Mouse (Mus musculus) small intestine, adult 2 months (tissue): ENCODE data around the gene Arf3. TPM values are rescaled to one million over a fixed set of nuclear protein-coding genes. Genes with fewer than 3 reads are reported as not detected.

Experiments used
- H3K27ac ChIP-seq: fragments of 200-500 bp; 2 replicates; pipeline ENCODE4 v1.5.1; 2012; ENCODE audit warnings: low read depth, low read length, control low read depth, inconsistent platforms; ENCODE audit not compliant: insufficient read depth
- H3K27me3 ChIP-seq: fragments of 200-500 bp; 2 replicates; pipeline ENCODE4 v1.6.1; 2012; ENCODE audit warnings: mild to moderate bottlenecking, moderate library complexity, low read length, inconsistent platforms; ENCODE audit not compliant: control insufficient read depth, insufficient read depth
- H3K36me3 ChIP-seq: fragments of 200-500 bp; 2 replicates; pipeline ENCODE4 v1.6.1; 2012; ENCODE audit warnings: mild to moderate bottlenecking, low read length, control low read depth, inconsistent platforms; ENCODE audit not compliant: control insufficient read depth, insufficient read depth
- H3K4me1 ChIP-seq: fragments of 200-500 bp; 2 replicates; pipeline ENCODE4 v1.6.1; 2012; ENCODE audit warnings: low read length, inconsistent platforms, mixed read lengths; ENCODE audit not compliant: control insufficient read depth, insufficient read depth, insufficient read length
- H3K4me3 ChIP-seq: fragments of 200-500 bp; 2 replicates; pipeline ENCODE4 v1.5.1; 2012; ENCODE audit warnings: low read depth, mild to moderate bottlenecking, control low read depth, inconsistent platforms, low read length, moderate library complexity
- CTCF ChIP-seq: fragments of 200-500 bp; IDR thresholded peaks from 2 replicates; pipeline ENCODE4 v1.5.1; 2012; ENCODE audit warnings: low read depth, mild to moderate bottlenecking, control low read depth, inconsistent platforms, low read length, moderate library complexity, mixed read lengths; ENCODE audit not compliant: insufficient replicate concordance, insufficient read length; ENCODE audit errors: extremely low read depth
- POLR2A ChIP-seq: fragments of 200-500 bp; IDR thresholded peaks from 2 replicates; pipeline ENCODE4 v1.6.1; 2012; ENCODE audit warnings: low read depth, mild to moderate bottlenecking, control low read depth, inconsistent platforms, low read length, moderate library complexity
- WGBS: fragments of 180-500 bp; shearing (Covaris S2); methylation state at CpG from one replicate; pipeline ENCODE4 v1.1.7; 2018; 5-methylcytosine and 5-hydroxymethylcytosine counted together
- polyA plus RNA-seq: library from polyadenylated mRNA; depleted of rRNA; stranded (reverse); fragments of >200 nt; gene quantifications from 2 replicates; pipeline ENCODE4 v1.2.3, GENCODE M21; 2012

Gene Arf3
- polyA plus RNA-seq, 1 experiment: 104 TPM

DNA sequence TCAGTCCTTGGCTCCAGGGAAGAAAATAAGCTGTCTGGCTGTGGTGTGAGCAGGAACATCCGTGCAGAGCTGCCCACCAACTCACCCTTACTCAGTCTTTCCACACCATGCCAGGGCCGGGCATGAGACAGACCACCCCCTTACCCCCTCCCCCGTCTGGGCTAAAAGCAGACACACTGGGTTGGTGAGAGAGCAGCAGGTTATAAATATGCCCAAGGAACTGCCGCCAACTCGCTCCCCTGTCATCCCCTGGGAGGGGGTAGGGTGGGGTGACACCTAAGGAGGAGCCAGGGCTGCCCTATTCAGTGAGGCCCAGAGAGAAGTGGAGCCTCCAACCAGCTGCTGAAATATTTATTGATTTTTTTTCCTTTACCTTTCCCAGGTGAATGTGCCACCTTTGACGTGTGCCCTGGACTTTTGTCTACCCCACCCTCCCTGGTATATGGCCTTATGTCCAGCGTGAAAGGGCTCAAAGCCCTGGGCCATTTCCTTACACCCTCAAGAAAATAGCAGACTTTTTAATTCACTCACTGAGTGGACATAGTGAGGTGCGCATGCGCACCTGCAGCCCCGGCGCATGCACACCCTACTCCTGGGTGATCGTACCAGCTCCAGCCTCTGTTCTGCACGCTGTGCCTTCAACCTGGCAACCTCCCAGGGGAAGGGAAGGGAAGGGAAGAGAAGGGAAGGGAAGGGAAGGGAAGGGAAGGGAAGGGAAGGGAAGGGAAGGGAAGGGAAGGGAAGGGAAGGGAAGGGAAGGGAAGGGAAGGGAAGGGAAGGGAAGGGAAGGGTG lies 34.0 kb upstream of the Arf3 start:
- TF ChIP-seq POLR2A (no peak), CTCF (no peak)
- peaks cover 45% of the 10 kb centered on the region for H3K27me3 ChIP-seq
- no peaks in the 10 kb centered on the region for H3K36me3 ChIP-seq
- WGBS: 6% methylated on average over 13 of the region's 13 CpGs
- no peak overlapping the region for H3K4me3 ChIP-seq
- no peak overlapping the region for H3K27ac ChIP-seq
- H3K4me1 ChIP-seq: peaks cover 6% of the 10 kb centered on the region; the same call in 1 of the 2 replicates

DNA sequence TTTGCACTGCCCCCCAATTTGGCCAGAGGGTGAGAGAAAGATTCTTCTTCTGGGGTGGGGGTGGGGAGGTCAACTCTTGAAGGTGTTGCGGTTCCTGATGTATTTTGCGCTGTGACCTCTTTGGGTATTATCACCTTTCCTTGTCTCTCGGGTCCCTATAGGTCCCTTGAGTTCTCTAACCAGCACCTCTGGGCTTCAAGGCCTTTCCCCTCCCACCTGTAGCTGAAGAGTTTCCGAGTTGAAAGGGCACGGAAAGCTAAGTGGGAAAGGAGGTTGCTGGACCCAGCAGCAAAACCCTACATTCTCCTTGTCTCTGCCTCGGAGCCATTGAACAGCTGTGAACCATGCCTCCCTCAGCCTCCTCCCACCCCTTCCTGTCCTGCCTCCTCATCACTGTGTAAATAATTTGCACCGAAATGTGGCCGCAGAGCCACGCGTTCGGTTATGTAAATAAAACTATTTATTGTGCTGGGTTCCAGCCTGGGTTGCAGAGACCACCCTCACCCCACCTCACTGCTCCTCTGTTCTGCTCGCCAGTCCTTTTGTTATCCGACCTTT lies 30.2 kb upstream of the Arf3 start:
- Histone ChIP-seq H3K27ac (no peak overlapping the region), H3K27me3 (peaks cover 69% of the 10 kb centered on the region), H3K4me3 (no peak overlapping the region), H3K4me1 (peaks cover 18% of the 10 kb centered on the region), H3K36me3 (no peaks in the 10 kb centered on the region)
- TF ChIP-seq CTCF: no peak
- TF ChIP-seq POLR2A: no peak
- 7% methylated on average over 13 of the region's 13 CpGs for WGBS

DNA sequence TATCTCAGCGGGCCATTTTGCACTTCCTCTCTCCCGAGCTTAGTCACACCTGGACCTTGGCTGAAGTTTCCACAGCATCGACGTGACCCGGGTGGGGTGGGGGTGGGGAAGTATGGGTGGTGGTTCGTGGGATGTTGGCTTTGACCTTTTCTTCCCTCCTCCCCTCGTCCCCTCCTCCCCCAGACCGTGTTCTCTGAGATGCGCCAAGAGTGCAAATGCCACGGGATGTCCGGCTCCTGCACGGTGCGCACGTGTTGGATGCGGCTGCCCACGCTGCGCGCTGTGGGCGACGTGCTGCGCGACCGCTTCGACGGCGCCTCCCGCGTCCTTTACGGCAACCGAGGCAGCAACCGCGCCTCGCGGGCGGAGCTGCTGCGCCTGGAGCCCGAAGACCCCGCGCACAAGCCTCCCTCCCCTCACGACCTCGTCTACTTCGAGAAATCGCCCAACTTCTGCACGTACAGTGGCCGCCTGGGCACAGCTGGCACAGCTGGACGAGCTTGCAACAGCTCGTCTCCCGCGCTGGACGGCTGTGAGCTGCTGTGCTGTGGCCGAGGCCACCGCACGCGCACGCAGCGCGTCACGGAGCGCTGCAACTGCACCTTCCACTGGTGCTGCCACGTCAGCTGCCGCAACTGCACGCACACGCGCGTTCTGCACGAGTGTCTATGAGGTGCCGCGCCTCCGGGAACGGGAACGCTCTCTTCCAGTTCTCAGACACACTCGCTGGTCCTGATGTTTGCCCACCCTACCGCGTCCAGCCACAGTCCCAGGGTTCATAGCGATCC lies 29.4 kb upstream of the Arf3 start:
- Histone ChIP-seq H3K27me3 (peaks cover 73% of the 10 kb centered on the region), H3K4me1 (peaks cover 18% of the 10 kb centered on the region), H3K36me3 (no peaks in the 10 kb centered on the region), H3K27ac (no peak overlapping the region), H3K4me3 (peak overlapping the region; percentile 28)
- TF ChIP-seq POLR2A (no peak), CTCF (no peak)
- WGBS: 2% methylated on average over 74 of the region's 75 CpGs

DNA sequence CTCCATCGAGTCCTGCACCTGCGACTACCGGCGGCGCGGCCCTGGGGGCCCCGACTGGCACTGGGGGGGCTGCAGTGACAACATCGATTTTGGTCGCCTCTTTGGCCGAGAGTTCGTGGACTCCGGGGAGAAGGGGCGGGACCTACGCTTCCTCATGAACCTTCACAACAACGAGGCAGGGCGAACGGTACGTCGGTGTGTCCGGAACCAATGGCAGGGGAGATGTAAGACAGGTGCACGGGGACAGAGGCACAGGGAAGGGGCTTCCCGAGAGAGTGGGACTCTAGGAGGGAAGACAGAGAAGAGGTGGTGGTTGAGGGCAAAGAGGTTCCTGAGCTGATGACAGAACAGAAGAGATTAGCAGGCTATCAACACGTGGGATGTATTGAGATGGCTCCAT lies 28.8 kb upstream of the Arf3 start:
- peaks cover 18% of the 10 kb centered on the region for H3K4me1 ChIP-seq
- H3K36me3 ChIP-seq: no peaks in the 10 kb centered on the region
- peak overlapping the region; percentile 4; the same call in 1 of the 2 replicates for H3K4me3 ChIP-seq
- 2% methylated on average over 23 of the region's 23 CpGs for WGBS
- TF ChIP-seq CTCF: no peak
- no peak for TF ChIP-seq POLR2A
- H3K27me3 ChIP-seq: peaks cover 71% of the 10 kb centered on the region
- no peak overlapping the region for H3K27ac ChIP-seq

DNA sequence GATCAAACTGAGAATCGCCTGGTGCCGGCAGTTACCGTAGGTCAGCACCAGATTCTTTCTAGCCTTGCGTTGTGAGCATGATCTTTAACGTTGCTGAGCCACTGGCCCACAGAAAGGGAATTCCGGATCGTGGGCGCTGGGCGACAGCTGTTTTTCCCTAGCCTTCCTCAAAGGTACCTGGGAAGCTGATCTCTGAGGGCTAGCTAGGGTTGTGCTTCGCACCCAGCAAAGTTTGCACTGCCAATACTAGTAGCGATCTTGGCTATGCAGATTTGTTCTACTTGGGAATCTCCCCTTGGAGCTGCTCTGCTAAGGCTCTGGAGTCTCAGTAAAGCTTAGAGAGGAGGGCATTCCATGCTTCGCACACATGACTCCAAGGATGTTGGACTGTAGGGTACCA lies 28.2 kb upstream of the Arf3 start:
- peaks cover 18% of the 10 kb centered on the region for H3K4me1 ChIP-seq
- H3K27me3 ChIP-seq: peaks cover 65% of the 10 kb centered on the region
- H3K4me3 ChIP-seq: peak overlapping the region; percentile 29
- H3K27ac ChIP-seq: no peak overlapping the region
- TF ChIP-seq POLR2A (no peak), CTCF (no peak)
- no peaks in the 10 kb centered on the region for H3K36me3 ChIP-seq
- WGBS: 1% methylated on average over 12 of the region's 12 CpGs

DNA sequence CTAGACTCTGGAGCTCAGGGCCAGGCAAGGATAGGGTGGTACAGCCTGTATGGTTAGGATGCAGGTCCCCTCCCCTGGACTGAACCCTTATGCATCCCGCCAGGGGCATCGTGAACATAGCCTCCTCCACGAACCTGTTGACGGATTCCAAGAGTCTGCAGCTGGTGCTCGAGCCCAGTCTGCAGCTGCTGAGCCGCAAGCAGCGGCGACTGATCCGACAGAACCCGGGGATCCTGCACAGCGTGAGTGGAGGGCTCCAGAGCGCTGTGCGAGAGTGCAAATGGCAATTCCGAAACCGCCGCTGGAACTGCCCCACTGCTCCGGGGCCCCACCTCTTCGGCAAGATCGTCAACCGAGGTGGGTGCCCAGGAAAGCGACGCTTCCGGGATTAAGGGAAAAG lies 27.7 kb upstream of the Arf3 start:
- peak overlapping the region; percentile 29 for H3K4me3 ChIP-seq
- TF ChIP-seq CTCF: no peak
- peaks cover 62% of the 10 kb centered on the region for H3K27me3 ChIP-seq
- no peaks in the 10 kb centered on the region for H3K36me3 ChIP-seq
- H3K4me1 ChIP-seq: peaks cover 18% of the 10 kb centered on the region
- no peak overlapping the region for H3K27ac ChIP-seq
- under 1% methylated on average over 23 of the region's 23 CpGs for WGBS
